Mouse (Mus musculus) brain, embryonic 14.5 days (tissue): ENCODE results near the gene Erg.

Experiments
- CTCF ChIP-seq: fragments of 200-500 bp; IDR thresholded peaks from 2 replicates; pipeline ENCODE4 v1.5.1; 2012; ENCODE audit warnings: inconsistent platforms, mild to moderate bottlenecking, moderate library complexity, borderline replicate concordance; ENCODE audit not compliant: insufficient read depth, insufficient read length; ENCODE audit errors: extremely low read depth
- POLR2A ChIP-seq: fragments of 200-500 bp; IDR thresholded peaks from 2 replicates; pipeline ENCODE4 v1.6.1; 2012; ENCODE audit warnings: mild to moderate bottlenecking, inconsistent platforms, borderline replicate concordance; ENCODE audit not compliant: poor library complexity, insufficient read depth, insufficient read length, severe bottlenecking; ENCODE audit errors: extremely low read depth

DNA sequence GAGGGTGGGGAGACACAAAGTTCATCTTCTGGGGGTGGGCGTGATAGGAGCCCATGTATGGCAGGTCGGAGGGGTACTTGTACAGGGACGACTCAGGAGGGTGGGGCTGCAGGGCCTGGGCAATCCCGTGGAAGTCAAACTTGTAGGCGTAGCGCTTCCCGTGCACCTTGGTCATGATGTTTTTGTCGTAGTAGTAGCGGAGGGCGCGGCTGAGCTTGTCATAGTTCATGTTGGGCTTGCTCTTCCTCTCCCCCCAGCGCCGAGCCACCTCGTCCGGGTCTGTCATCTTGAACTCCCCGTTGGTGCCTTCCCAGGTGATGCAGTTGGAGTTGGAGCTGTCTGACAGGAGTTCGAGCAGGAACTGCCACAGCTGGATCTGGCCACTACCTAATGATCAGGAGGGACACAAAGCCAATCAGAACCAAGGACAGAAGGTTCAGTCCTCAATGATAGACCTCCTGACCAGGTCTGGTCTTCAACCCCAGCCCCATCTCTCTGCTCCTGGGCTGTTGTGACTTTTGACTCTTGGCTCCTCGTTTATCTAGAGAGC lies 225.4 kb downstream of the Erg start:
- TF ChIP-seq CTCF (no peak), POLR2A (no peak)
